Mouse (Mus musculus) thymus, adult 18-20 months (tissue): ENCODE results near the gene Strn.

Source experiments
- DNase-seq, 2 experiments: peaks; one replicate each; pipeline ENCODE4 v3.0.0; 2022; ENCODE audit warnings: mixed read lengths in 2 of 2

Strn gene

DNA sequence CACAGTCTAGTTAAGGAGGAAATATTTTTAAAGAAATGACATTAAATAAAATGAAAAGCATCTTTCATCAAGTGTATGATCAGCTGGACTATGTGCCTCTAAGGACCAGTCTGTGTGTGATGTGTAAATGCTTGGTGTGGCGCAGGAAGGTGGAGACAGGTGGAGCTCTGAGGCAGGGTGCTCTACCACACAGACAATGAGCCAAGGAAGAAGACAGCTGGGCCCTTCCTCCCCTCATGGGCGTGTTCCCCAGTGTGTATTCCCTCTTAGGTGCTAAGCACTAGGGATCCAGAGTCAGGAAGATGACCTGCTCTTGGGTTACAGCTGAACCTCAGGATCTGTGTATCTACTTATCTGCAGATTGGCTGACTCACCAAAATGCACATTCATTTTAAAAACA is 122.5 kb downstream of the Strn start:
- DNase-seq = no peak

DNA sequence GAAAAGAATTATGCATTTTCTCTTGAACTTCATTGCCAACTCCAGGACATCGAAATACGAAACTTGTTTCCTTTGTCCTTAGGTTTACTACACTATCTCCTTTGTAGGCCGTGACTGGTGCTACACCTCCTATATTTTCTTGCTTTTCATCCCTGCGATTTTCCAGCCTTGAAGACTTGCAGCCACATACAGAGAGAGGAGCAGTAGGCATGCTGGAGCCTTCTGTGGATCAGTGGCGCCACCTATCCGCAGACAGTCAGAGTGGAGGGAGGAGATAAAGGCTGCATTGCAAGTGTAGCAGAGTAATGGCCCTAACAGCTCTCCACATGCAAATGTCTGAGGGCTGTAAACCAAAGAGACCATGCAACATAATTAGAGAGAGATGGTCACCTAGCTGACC is 125.9 kb downstream of the Strn start:
- no peak for DNase-seq

DNA sequence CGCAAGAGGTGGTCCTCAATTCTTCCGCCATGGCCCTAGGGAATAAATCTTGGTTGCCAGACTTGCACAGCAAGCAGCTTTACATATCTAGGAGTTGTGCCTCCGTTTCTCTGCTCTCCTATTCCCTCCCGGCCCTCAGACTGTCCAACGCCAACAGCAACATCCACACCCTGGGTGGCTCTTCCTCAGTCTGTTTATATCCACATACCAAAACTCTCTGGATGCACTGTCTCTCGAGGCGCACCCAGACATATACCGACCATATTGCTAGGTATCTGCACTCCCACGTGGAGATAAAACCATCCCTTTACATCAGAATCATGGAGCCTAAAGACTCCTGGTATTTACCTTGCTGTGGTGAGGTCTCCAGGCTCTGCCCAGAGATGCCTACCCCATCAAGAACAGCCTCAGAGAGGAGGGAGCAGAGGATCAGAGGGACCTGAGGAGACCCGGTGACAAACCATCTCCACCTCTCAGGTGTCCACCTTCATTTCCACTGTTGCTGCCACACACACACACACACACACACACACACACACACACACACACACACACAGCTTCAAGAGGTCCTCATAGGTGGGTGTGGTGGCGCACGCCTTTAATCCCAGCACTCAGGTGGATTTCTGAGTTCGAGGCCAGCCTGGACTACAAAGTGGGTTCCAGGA is 127.7 kb downstream of the Strn start:
- no peak for DNase-seq

DNA sequence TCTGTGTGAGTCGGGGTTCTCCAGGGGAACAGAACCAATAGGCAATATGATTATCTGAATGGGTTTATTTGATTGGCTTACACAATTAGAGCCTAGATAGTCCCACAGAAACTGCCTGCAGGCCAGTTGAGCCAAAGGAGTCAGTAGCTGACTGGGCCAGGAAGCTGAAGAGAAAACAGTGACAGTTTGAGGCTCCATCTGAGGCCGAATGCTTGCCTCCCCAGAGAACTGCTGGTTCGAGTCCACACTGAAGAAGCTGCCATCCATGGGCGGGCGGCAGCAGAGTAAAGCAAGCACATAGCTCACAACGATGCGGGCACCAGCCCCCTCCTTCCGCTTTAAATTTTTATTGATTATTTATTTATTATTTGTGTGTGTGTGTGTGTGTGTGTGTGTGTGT is 128.3 kb downstream of the Strn start:
- no peak for DNase-seq

DNA sequence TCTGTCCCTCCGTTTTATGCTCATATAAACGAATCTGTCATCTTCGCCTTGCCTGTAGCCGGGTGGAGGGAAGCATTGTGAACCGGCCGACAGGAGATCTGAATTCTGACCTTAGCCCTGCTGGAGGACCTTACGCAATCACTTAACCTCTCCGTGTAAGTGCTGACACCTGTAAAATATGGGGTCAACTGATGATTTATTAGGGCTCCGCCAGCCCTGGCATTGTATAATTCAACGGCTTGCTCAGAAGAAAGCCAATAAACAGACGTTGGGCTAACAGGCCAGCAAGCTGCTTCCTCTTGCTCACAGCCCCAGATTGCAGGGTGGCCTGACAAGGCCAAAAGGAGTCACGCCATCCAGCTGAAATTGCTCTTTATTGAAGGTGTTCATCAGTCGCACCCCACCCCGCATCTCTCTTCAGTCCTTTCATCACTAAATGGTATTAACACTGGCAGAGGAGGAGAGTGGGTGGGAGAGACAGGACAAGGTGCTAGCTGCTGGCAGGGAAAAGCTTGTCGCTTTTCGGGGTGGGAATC is 128.8 kb downstream of the Strn start:
- DNase-seq = no peak

- no peak for DNase-seq
Measured at GRCm38 (mm10) chr17:78604431-78604830, 132.6 kb downstream of the Strn start.

DNA sequence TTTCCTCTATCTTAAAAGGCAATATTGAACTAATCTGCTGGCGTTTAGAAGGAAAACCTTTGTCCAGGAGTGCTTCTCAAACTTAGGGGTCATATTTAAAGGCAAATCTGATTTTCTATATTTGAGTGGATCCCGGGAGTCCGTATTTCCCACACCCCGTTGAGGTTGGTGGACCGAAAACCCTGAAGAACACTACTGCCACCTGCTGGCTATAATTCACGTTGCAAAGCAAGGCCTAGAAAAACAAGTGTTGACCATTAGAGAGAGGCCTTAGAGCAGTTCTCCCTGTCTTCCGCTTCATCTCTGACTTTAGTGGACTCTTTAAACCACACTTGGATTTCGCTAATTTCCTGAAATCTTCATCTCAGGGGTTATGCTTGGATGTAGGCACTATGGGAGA is 133.1 kb downstream of the Strn start:
- no peak for DNase-seq

DNA sequence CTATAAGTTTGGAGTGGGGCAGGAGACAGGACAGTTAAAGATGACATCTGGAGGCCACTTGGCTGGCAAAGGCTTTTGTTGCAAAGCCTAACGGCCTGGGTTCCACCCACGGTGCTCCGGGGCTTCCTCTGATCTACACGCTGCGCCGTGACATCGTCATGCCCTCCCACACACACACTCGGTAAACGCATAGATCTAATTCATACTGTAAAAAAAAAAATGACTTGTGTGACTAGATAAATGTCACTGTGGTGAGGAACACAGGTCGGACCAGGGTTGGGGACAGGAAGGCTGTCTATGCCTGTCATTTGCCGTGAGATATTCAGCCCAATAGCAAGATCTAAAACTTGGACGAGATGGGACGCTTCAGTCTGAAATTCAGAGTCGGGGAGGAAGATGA is 134.7 kb downstream of the Strn start:
- no peak for DNase-seq

- no peak for DNase-seq
Measured at GRCm38 (mm10) chr17:78601601-78602000, 135.4 kb downstream of the Strn start.

DNA sequence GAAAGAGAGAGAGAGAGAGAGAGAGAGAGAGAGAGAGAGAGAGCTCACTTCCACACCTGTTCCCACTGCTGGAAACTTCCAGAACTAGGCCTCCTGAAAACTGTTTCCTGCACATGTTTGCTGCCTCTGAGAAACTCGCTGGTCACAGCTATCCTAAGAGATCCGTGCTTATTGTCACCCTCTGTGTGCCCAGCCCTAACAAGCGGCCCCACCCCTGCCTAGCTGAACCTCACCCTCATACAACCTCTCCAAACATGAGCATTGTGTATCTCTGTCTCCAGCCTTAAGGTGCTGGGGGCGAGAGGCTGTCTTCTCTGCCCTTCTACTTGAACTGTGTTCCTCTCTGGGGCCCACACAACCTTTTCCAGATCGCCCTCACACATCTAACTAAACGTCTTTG is 136.0 kb downstream of the Strn start:
- DNase-seq = no peak
